Mouse (Mus musculus) bone marrow, adult 2 months (tissue): ENCODE data around the gene Lrtm2.

Experiments used
- CTCF ChIP-seq: fragments of 200-500 bp; IDR thresholded peaks from 2 replicates; pipeline ENCODE4 v1.5.1; 2011; ENCODE audit warnings: low read length, control low read depth; ENCODE audit not compliant: control insufficient read depth, insufficient read depth
- POLR2A ChIP-seq: fragments of 200-500 bp; IDR thresholded peaks from 2 replicates; pipeline ENCODE4 v1.6.1; 2011; ENCODE audit warnings: low read depth, mild to moderate bottlenecking, control low read depth, low read length, borderline replicate concordance; ENCODE audit not compliant: control insufficient read depth

GRCm38 (mm10) chr6:119313096-119313495 lies 17.5 kb downstream of the Lrtm2 start:
- TF ChIP-seq CTCF = no peak
- no peak for TF ChIP-seq POLR2A
